Mouse (Mus musculus) myocyte (in vitro differentiated cells): ENCODE results near the gene Tmem125.

Source experiments
- CEBPB ChIP-seq: IDR thresholded peaks from 2 replicates; pipeline ENCODE4 v1.6.1; 2011; ENCODE audit warnings: mild to moderate bottlenecking, moderate library complexity; ENCODE audit not compliant: poor library complexity, insufficient read depth, severe bottlenecking
- E2F4 ChIP-seq: IDR thresholded peaks from one replicate; pipeline ENCODE4 v1.6.1; 2011; ENCODE audit warnings: mild to moderate bottlenecking, control low read depth, moderate library complexity; ENCODE audit not compliant: insufficient read depth
- MAX ChIP-seq: IDR thresholded peaks from one replicate; pipeline ENCODE4 v1.6.1; 2011; ENCODE audit warnings: low read depth, mild to moderate bottlenecking, control low read depth
- MYOD1 ChIP-seq, 3 experiments: IDR thresholded peaks; one replicate each; pipeline ENCODE4 v1.6.1; 2011; ENCODE audit warnings: control low read depth in 2 of 3, low read depth in 2 of 3, mild to moderate bottlenecking in 2 of 3, moderate library complexity in 1 of 3; ENCODE audit not compliant: insufficient read length in 2 of 3, control insufficient read depth in 1 of 3
- MYOG ChIP-seq, 3 experiments: IDR thresholded peaks; one replicate each; pipeline ENCODE4 v1.6.1; 2011; ENCODE audit warnings: control low read depth in 2 of 3, low read depth in 2 of 3, mild to moderate bottlenecking in 2 of 3; ENCODE audit not compliant: insufficient read length in 2 of 3, control insufficient read depth in 1 of 3, insufficient read depth in 1 of 3
- POLR2A ChIP-seq: IDR thresholded peaks from one replicate; pipeline ENCODE4 v1.6.1; 2011; ENCODE audit warnings: low read depth, mild to moderate bottlenecking, control low read depth, moderate library complexity; ENCODE audit not compliant: insufficient read length
- POLR2AphosphoS2 ChIP-seq: IDR thresholded peaks from one replicate; pipeline ENCODE4 v1.6.1; 2011; ENCODE audit warnings: low read depth, control low read depth; ENCODE audit not compliant: insufficient read length
- TCF12 ChIP-seq: IDR thresholded peaks from one replicate; pipeline ENCODE4 v1.6.1; 2011; ENCODE audit warnings: mild to moderate bottlenecking, control low read depth; ENCODE audit not compliant: poor library complexity, insufficient read depth, severe bottlenecking
- TCF3 ChIP-seq: IDR thresholded peaks from one replicate; pipeline ENCODE4 v1.6.1; 2011; ENCODE audit warnings: low read depth, control low read depth; ENCODE audit not compliant: insufficient read length
- USF1 ChIP-seq: IDR thresholded peaks from one replicate; pipeline ENCODE4 v1.6.1; 2011; ENCODE audit warnings: low read depth, mild to moderate bottlenecking, control low read depth, moderate library complexity

- no peak for TF ChIP-seq POLR2A
- no peak for TF ChIP-seq POLR2AphosphoS2
- no peak for TF ChIP-seq CEBPB
- TF ChIP-seq USF1 = no peak
- no peak for TF ChIP-seq E2F4
- TF ChIP-seq TCF12 = no peak
- TF ChIP-seq MYOG (IDR thresholded peaks at IDR 0.05; ENCODE audit: control insufficient read depth in 1 of 3, insufficient read depth in 1 of 3, insufficient read length in 2 of 3, low read depth in 2 of 3) = no peak
- TF ChIP-seq MYOD1 (IDR thresholded peaks at IDR 0.05; ENCODE audit: control insufficient read depth in 1 of 3, insufficient read length in 2 of 3, low read depth in 2 of 3) = no peak
- TF ChIP-seq MAX = no peak
- no peak for TF ChIP-seq TCF3
Measured at GRCm38 (mm10) chr4:118527720-118528119, 16.1 kb downstream of the Tmem125 start.
